Mouse (Mus musculus) retina, embryonic 14.5 days (tissue): ENCODE results near the gene Olfr902.
"Not testable (repeated sequence)": the region's sequence is repeated elsewhere in the genome, so short reads cannot be mapped to it uniquely, and the experiment has no call there.

Source experiments
- DNase-seq: peaks from one replicate; pipeline ENCODE4 v3.0.0-alpha.2; 2015; ENCODE audit warnings: low spot score

Olfr902 gene

DNA sequence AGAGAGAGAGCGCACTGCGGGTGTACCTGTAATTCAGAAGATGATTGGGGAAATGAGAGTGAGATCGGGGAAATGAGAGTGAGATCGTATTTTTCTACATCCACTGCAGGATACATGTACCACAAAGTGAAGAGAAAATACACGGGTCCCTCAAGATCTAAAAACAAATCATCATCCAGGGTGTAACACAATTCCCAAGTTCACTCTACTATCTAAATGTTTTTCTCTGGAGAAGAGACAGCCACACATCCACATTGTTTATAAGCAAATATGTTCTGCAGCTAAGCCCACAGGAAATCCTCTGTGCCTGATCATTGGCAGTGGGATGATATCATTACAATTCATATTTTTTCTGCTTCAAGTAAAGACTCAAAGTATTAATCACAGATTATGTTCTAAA, at the start of gene Olfr902:
Gene Olfr902 (plus strand): TSS at position 301 of the 400 bp plus-strand sequence.
- DNase-seq: no peak

DNA sequence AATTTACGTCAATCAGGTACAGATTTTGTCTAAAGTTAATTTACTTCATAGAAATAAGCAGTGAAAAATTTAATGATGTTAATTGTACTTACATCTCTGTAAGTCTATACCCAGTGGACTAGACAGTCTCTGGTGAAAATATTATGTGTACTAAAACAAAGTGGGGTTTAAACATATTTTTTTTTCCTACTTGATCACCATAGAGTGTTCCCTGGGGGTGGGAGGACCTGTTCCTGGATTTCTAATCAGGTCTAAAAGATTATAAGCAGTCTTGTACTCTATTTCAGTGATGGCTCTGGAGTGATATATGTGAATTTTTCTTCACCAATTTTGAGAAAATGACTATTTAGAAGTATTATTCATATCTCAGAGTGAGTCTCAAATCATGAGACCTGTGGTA, 46.1 kb upstream of the Olfr902 start, which contains the start of gene Olfr147:
Gene Olfr147 (plus strand): TSS at position 301 of the 400 bp plus-strand sequence.
- no peak for DNase-seq

GRCm38 (mm10) chr9:38407502-38407901, 40.0 kb upstream of the Olfr902 start:
- not testable (repeated sequence) for DNase-seq

DNA sequence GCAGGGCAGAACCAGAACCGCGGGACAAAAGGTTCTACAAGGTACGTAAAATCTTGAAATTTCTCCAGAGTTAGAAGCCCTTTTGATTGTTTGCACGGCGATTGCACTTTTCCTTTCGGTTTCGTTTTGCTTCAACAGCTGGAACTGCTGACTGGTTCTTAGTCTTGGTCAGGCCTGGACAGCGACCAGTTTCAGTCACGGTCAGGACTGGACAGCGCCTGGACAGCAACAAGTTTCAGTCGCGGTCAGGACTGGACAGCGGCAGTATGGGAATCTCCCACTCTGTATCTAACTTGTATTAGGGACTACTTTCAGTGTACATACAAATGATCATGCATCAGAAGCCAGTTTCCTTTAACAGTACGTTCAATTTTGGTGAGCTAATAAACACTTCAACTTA, 34.0 kb upstream of the Olfr902 start:
- not testable (repeated sequence) for DNase-seq

- DNase-seq: no peak
Measured at GRCm38 (mm10) chr9:38423801-38424200, 23.7 kb upstream of the Olfr902 start.

GRCm38 (mm10) chr9:38427026-38427425, 20.4 kb upstream of the Olfr902 start:
- DNase-seq: no peak

DNA sequence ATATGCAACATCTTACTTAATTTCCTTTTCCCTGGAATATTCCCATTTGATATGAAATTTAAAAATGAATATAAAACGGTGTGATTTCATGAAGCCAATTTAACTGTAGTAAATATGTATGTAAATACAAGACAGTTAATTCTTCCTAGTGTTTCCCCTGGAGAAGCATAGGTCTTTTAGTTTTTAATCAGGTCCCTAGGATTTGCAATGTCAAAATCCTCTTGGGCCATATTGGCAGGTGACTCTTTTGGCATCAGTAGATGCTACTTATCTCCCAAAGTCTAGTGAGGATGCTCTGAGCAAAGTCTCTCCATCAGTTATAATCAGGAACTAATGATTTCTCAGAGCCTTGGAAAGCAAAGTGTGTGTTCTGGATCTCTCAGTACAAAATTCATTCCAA, 18.3 kb upstream of the Olfr902 start, which contains the start of gene Olfr901:
Gene Olfr901 (plus strand): TSS at position 301 of the 400 bp plus-strand sequence.
- DNase-seq: no peak

DNA sequence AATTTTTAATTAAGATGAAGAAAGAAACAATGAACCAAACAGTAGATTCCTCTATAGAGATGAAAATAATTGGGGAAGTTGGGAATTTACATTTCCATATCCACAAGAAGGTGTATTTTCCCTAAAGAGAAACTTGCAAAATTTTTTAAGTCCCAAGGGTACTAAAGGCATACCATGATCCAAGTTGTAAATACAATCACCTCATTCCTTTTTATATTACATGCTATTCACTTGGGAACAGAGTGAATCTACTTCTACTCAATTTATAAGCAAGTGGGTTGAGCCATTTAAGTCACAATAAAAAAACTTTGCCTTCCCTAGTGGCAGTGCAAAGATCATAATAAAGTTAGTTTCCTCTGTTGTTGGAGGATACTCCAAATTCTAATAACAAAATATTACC, 15.4 kb downstream of the Olfr902 start, which contains the start of gene Olfr904:
Gene Olfr904 (plus strand): TSS at position 301 of the 400 bp plus-strand sequence.
- no peak for DNase-seq

DNA sequence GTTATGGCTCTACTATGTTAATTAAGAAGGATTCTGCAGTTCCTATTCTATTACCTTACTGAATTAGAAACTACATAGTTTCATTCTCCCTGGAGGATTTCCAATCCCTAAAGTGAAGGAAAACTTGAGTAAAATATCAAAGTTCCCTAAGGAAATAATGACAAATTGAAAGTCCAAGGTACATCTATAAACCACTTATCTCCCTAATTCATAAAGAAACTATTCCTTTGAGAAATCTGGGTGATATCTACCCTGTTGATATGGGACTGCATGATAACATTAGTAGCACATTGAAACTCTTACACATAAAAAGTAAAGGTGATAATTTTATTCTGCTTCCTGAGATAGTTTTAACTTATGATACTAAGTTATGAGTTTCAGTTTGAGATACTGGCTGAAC, 23.4 kb downstream of the Olfr902 start, which contains the start of gene Olfr905:
Gene Olfr905 (plus strand): TSS at position 301 of the 400 bp plus-strand sequence.
- no peak for DNase-seq

- no peak for DNase-seq
Measured at GRCm38 (mm10) chr9:38486785-38487184, 39.3 kb downstream of the Olfr902 start, which contains the start of gene Olfr906. TSS of gene Olfr906 (plus strand) at chr9:38487085.

DNA sequence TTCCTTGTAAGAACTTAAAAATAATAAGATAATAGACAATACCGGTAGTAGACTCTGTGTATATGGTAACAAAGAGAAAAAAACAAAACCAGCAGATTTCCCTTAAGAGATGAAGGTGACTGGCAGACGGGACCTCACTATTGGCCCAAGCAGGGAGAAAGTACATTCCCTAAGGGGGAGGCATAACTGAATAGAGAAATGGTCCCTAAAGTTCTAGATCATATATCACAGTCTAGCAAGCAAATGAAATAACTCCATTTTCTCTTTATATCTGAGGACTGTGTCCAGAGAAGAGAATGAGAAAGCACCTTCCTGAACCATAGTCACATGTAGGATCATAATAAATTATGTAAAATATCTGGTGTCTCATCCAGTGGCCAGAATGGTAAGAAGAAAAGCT, 48.0 kb downstream of the Olfr902 start, which contains the start of gene Olfr907:
Gene Olfr907 (plus strand): TSS at position 301 of the 400 bp plus-strand sequence.
- DNase-seq: no peak
